Mouse (Mus musculus) E14TG2a.4 (cell line): Measurements from ENCODE around the gene Mslnl.
A peak's percentile ranks its signal among the peaks of the same experiment; 100 is the strongest.

Experiments used
- H3K27me3 ChIP-seq: 2 replicates; pipeline ENCODE4 v1.6.1; 2014; ENCODE audit warnings: low read length, control low read depth; ENCODE audit not compliant: insufficient read depth
- H3K36me3 ChIP-seq: 2 replicates; pipeline ENCODE4 v1.6.1; 2014; ENCODE audit warnings: low read length, control low read depth; ENCODE audit not compliant: insufficient read depth
- H3K4me1 ChIP-seq: replicated peaks from 2 replicates; pipeline ENCODE4 v1.6.1; 2014; ENCODE audit warnings: low read depth, low read length, control low read depth
- H3K4me3 ChIP-seq: replicated peaks from 2 replicates; pipeline ENCODE4 v1.5.1; 2014; ENCODE audit warnings: mild to moderate bottlenecking, low read length
- H3K9me3 ChIP-seq: 2 replicates; pipeline ENCODE4 v1.6.1; 2014; ENCODE audit warnings: low read length, control low read depth
- CTCF ChIP-seq: conservative IDR thresholded peaks from 2 replicates; pipeline ENCODE4 v1.5.1; 2014; ENCODE audit warnings: low read length
- NANOG ChIP-seq: IDR thresholded peaks from 2 replicates; pipeline ENCODE4 v1.6.1; 2014; ENCODE audit warnings: borderline replicate concordance, low read length, mixed read lengths
- POU5F1 ChIP-seq: IDR thresholded peaks from 2 replicates; pipeline ENCODE4 v1.6.1; 2014; ENCODE audit warnings: low read length, borderline replicate concordance

The Mslnl gene

GRCm38 (mm10) chr17:25735745-25736144 lies at the start of gene Mslnl:
TSS of gene Mslnl (plus strand) at chr17:25736042.
- no peak within 1 kb of the TSS for H3K4me3 ChIP-seq
- TF ChIP-seq POU5F1: no peak
- TF ChIP-seq CTCF: no peak
- TF ChIP-seq NANOG: no peak
- 0 out of 2 replicates have a peak, but pooled peaks cover 3% of the 10 kb centered on the region for H3K27me3 ChIP-seq
- H3K4me1 ChIP-seq: peaks cover 9% of the 10 kb centered on the region
- H3K36me3 ChIP-seq: peaks cover 10% of the 10 kb centered on the region
- H3K9me3 ChIP-seq: no peaks in the 10 kb centered on the region

- Histone ChIP-seq H3K27me3 (peaks cover 48% of the 10 kb centered on the region), H3K4me3 (no peak overlapping the region), H3K9me3 (no peaks in the 10 kb centered on the region)
Observed at GRCm38 (mm10) chr17:25686323-25686722, 49.5 kb upstream of the Mslnl start.

GRCm38 (mm10) chr17:25688922-25689321 lies 46.9 kb upstream of the Mslnl start:
- Histone ChIP-seq H3K4me3 (no peak overlapping the region), H3K4me1 (peaks cover 14% of the 10 kb centered on the region), H3K9me3 (no peaks in the 10 kb centered on the region), H3K27me3 (peaks cover 40% of the 10 kb centered on the region), H3K36me3 (no peaks in the 10 kb centered on the region)
- TF ChIP-seq CTCF (no peak), NANOG (no peak), POU5F1 (no peak)

More at GRCm38 (mm10) chr17:25686323-25686722, 49.5 kb upstream of the Mslnl start:
- Histone ChIP-seq H3K36me3 (no peaks in the 10 kb centered on the region), H3K4me1 (peaks cover 13% of the 10 kb centered on the region)
- TF ChIP-seq CTCF: peak; percentile 48
- TF ChIP-seq NANOG: no peak

GRCm38 (mm10) chr17:25696263-25696662 lies 39.6 kb upstream of the Mslnl start:
- no peak overlapping the region for H3K4me3 ChIP-seq
- no peaks in the 10 kb centered on the region for H3K9me3 ChIP-seq
- H3K27me3 ChIP-seq: peaks cover 8% of the 10 kb centered on the region; the same call in 1 of the 2 replicates
- TF ChIP-seq NANOG (no peak), POU5F1 (no peak), CTCF (no peak)
- H3K4me1 ChIP-seq: peaks cover 21% of the 10 kb centered on the region
- H3K36me3 ChIP-seq: no peaks in the 10 kb centered on the region

GRCm38 (mm10) chr17:25698446-25698845 lies 37.4 kb upstream of the Mslnl start:
- no peaks in the 10 kb centered on the region for H3K36me3 ChIP-seq
- peaks cover 14% of the 10 kb centered on the region for H3K4me1 ChIP-seq
- TF ChIP-seq NANOG (no peak), CTCF (peak; percentile 64), POU5F1 (no peak)
- no peaks in the 10 kb centered on the region for H3K9me3 ChIP-seq
- no peak overlapping the region for H3K4me3 ChIP-seq
- peaks cover 4% of the 10 kb centered on the region; the same call in 1 of the 2 replicates for H3K27me3 ChIP-seq

- Histone ChIP-seq H3K4me1 (peaks cover 14% of the 10 kb centered on the region), H3K27me3 (peaks cover 4% of the 10 kb centered on the region; the same call in 1 of the 2 replicates), H3K9me3 (no peaks in the 10 kb centered on the region), H3K36me3 (no peaks in the 10 kb centered on the region), H3K4me3 (no peak overlapping the region)
- TF ChIP-seq CTCF (peak; percentile 40), POU5F1 (no peak)
Observed at GRCm38 (mm10) chr17:25700863-25701496, 34.9 kb upstream of the Mslnl start.

- TF ChIP-seq POU5F1: no peak
- TF ChIP-seq NANOG: no peak
- Histone ChIP-seq H3K27me3 (peaks cover 5% of the 10 kb centered on the region; the same call in 1 of the 2 replicates), H3K4me3 (no peak overlapping the region), H3K9me3 (0 out of 2 replicates have a peak, but pooled peaks cover 3% of the 10 kb centered on the region), H3K36me3 (no peaks in the 10 kb centered on the region), H3K4me1 (peaks cover 14% of the 10 kb centered on the region)
Observed at GRCm38 (mm10) chr17:25709994-25710393, 25.8 kb upstream of the Mslnl start.

GRCm38 (mm10) chr17:25711136-25711535 lies 24.7 kb upstream of the Mslnl start:
- no peaks in the 10 kb centered on the region for H3K36me3 ChIP-seq
- H3K27me3 ChIP-seq: peaks cover 11% of the 10 kb centered on the region
- peaks cover 23% of the 10 kb centered on the region for H3K4me1 ChIP-seq
- no peak overlapping the region for H3K4me3 ChIP-seq
- no peak for TF ChIP-seq NANOG
- no peak for TF ChIP-seq POU5F1
- no peak for TF ChIP-seq CTCF
- 0 out of 2 replicates have a peak, but pooled peaks cover 3% of the 10 kb centered on the region for H3K9me3 ChIP-seq

GRCm38 (mm10) chr17:25715627-25716026 lies 20.2 kb upstream of the Mslnl start:
- H3K4me1 ChIP-seq: peaks cover 58% of the 10 kb centered on the region

More at GRCm38 (mm10) chr17:25715627-25716026, 20.2 kb upstream of the Mslnl start:
- peaks cover 15% of the 10 kb centered on the region for H3K27me3 ChIP-seq
- 0 out of 2 replicates have a peak overlapping the region, but pooled peaks have one; percentile 72 for H3K4me3 ChIP-seq
- peaks cover 30% of the 10 kb centered on the region for H3K36me3 ChIP-seq
- no peak for TF ChIP-seq POU5F1
- TF ChIP-seq NANOG: no peak
- TF ChIP-seq CTCF: no peak
- H3K9me3 ChIP-seq: 0 out of 2 replicates have a peak, but pooled peaks cover 3% of the 10 kb centered on the region
